Comparison of ENCODE assay signal across 8 mouse cellular contexts in the genomic region with DNA sequence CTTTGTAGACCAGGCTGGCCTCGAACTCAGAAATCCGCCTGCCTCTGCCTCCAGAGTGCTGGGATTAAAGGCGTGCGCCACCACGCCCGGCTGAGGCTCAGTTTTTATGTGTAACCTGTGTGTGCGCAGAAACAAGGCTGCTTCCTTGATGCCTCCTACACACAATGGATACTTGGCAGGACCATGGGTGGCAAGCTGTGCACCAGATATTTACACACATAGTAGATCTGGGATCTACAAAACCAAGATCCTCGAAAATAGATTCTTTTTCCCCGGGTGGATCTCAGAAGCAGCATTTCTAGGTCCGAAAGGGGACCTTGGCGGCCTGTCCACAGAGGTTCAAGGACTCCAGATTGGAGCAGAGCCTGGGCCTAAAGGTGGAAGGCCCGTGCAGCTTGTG. TPM values are rescaled to one million over a fixed set of nuclear protein-coding genes. Genes with fewer than 3 reads are reported as not detected.
DNase-seq lines count a peak whose midpoint lies in the region; ATAC-seq and TF ChIP-seq lines count a peak whose summit lies in the region.

No protein-coding gene starts in this region.

- H3K9me3 ChIP-seq in kidney, embryonic 16.5 days (ENCODE audit: low read length) = no peaks in the 10 kb centered on the region
- H3K9me3 ChIP-seq in hindbrain, embryonic 14.5 days (ENCODE audit: control insufficient read depth, low read length) = no peaks in the 10 kb centered on the region
- no peaks in the 10 kb centered on the region for H3K9me3 ChIP-seq in midbrain, postnatal 0 days (ENCODE audit: low read length)

- H3K4me1 ChIP-seq in kidney, embryonic 16.5 days (ENCODE audit: insufficient read depth, low read length) = peaks cover 30% of the 10 kb centered on the region
- H3K4me1 ChIP-seq in bone marrow macrophage, adult 2 months (ENCODE audit: control insufficient read depth, insufficient read depth, low read length) = peaks cover 33% of the 10 kb centered on the region
- H3K4me1 ChIP-seq in hindbrain, embryonic 14.5 days (replicated peaks; ENCODE audit: control insufficient read depth, insufficient read depth, low read length) = peaks cover 37% of the 10 kb centered on the region
- H3K4me1 ChIP-seq in midbrain, postnatal 0 days (ENCODE audit: insufficient read depth, low read length) = peaks cover 31% of the 10 kb centered on the region

- H3K4me3 ChIP-seq in kidney, embryonic 16.5 days (ENCODE audit: low read length) = peak overlapping the region; percentile 88
- peak overlapping the region; percentile 50 for H3K4me3 ChIP-seq in bone marrow macrophage, adult 2 months (ENCODE audit: insufficient read depth, low read length)
- H3K4me3 ChIP-seq in hindbrain, embryonic 14.5 days (replicated peaks; ENCODE audit: low read length) = peak overlapping the region; percentile 84
- H3K4me3 ChIP-seq in midbrain, postnatal 0 days (ENCODE audit: low read depth, low read length) = peak overlapping the region; percentile 71

- no peak for DNase-seq in kidney, postnatal 10 days
- no peak for DNase-seq in hindbrain, embryonic 14.5 days (ENCODE audit: low spot score)
- no peak for DNase-seq in midbrain, postnatal 0 days (ENCODE audit: low spot score)
- no peak for DNase-seq in c-Kit-positive CD71-positive TER-119-positive erythroid progenitor cells, embryonic 14.5 days (ENCODE audit: low spot score)
- no peak for DNase-seq in spleen, postnatal 4 days (ENCODE audit: low spot score in 2 of 2)
- DNase-seq in kidney, adult 8-10 months = no peak

- no peak for TF ChIP-seq CTCF in bone marrow macrophage, adult 2 months (IDR thresholded peaks at IDR 0.05; ENCODE audit: low read depth, low read length)
- TF ChIP-seq CTCF in midbrain, postnatal 0 days (IDR thresholded peaks at IDR 0.05) = no peak

- H3K36me3 ChIP-seq in kidney, embryonic 16.5 days (ENCODE audit: insufficient read depth, low read length) = no peaks in the 10 kb centered on the region
- no peaks in the 10 kb centered on the region for H3K36me3 ChIP-seq in hindbrain, embryonic 14.5 days (replicated peaks; ENCODE audit: control insufficient read depth, insufficient read depth)
- H3K36me3 ChIP-seq in midbrain, postnatal 0 days (ENCODE audit: insufficient read depth, low read length) = no peaks in the 10 kb centered on the region

- TF ChIP-seq POLR2A in bone marrow macrophage, adult 2 months (IDR thresholded peaks at IDR 0.05; ENCODE audit: borderline replicate concordance, low read depth, low read length) = no peak

- no peaks in the 10 kb centered on the region for H3K27me3 ChIP-seq in kidney, embryonic 16.5 days (ENCODE audit: insufficient read depth, low read length)
- H3K27me3 ChIP-seq in hindbrain, embryonic 14.5 days (ENCODE audit: control insufficient read depth, insufficient read depth, low read length) = 0 out of 2 replicates have a peak, but pooled peaks cover 6% of the 10 kb centered on the region
- peaks cover 3% of the 10 kb centered on the region; the same call in 1 of the 2 replicates for H3K27me3 ChIP-seq in midbrain, postnatal 0 days (ENCODE audit: insufficient read depth, low read length)

- peak overlapping the region; percentile 99 for H3K4me2 ChIP-seq in kidney, embryonic 16.5 days (replicated peaks; ENCODE audit: low read depth, low read length)
- peak overlapping the region; percentile 100 for H3K4me2 ChIP-seq in hindbrain, embryonic 14.5 days (replicated peaks)
- peak overlapping the region; percentile 100 for H3K4me2 ChIP-seq in midbrain, postnatal 0 days (ENCODE audit: low read depth, low read length, poor library complexity, severe bottlenecking)

- peak overlapping the region; percentile 70 for H3K9ac ChIP-seq in kidney, embryonic 16.5 days (replicated peaks; ENCODE audit: low read length)
- H3K9ac ChIP-seq in hindbrain, embryonic 14.5 days = peak overlapping the region; percentile 61
- H3K9ac ChIP-seq in midbrain, postnatal 0 days (replicated peaks; ENCODE audit: low read length, poor library complexity, severe bottlenecking) = peak overlapping the region; percentile 42

- ATAC-seq in kidney, embryonic 16.5 days (ENCODE audit: low FRiP score, low TSS enrichment) = peak; percentile 39; the same call in 1 of the 2 replicates
- no peak for ATAC-seq in hindbrain, embryonic 14.5 days (ENCODE audit: low FRiP score)
- peak; percentile 1 for ATAC-seq in midbrain, postnatal 0 days (ENCODE audit: low FRiP score)

- H3K27ac ChIP-seq in kidney, embryonic 16.5 days (ENCODE audit: low read length) = peak overlapping the region; percentile 75
- no peak overlapping the region for H3K27ac ChIP-seq in bone marrow macrophage, adult 2 months (ENCODE audit: insufficient read depth, low read depth, low read length)
- H3K27ac ChIP-seq in hindbrain, embryonic 14.5 days = peak overlapping the region; percentile 80
- H3K27ac ChIP-seq in midbrain, postnatal 0 days (ENCODE audit: low read depth, low read length) = peak overlapping the region; percentile 76

- WGBS in kidney, embryonic 16.5 days = 48% methylated on average over 12 of the region's 12 CpGs
- 54% methylated on average over 11 of the region's 12 CpGs for WGBS in hindbrain, embryonic 14.5 days
- WGBS in midbrain, postnatal 0 days = 42% methylated on average over 12 of the region's 12 CpGs

RNA-seq across cellular contexts. Expression of gene Tprn, which starts 0.5 kb away (rescaled TPM):
- 12.0 and 12.1 TPM in 2 replicates for polyA plus RNA-seq in kidney, embryonic 16.5 days (2015; fragmentation: Nextera tagmentation; extraction: Ambion mirVana)
- polyA plus RNA-seq in bone marrow macrophage, adult 2 months (2012; ENCODE audit: insufficient read depth, insufficient read length, missing spikeins) = 8.8 and 10.2 TPM in 2 replicates
- polyA plus RNA-seq in hindbrain, embryonic 14.5 days (2014; fragmentation: Nextera tagmentation; extraction: Ambion mirVana) = 13.4 and 14.7 TPM in 2 replicates
- total RNA-seq in midbrain, postnatal 0 days (2014; rRNA removed) = 23.7 and 45.5 TPM in 2 replicates
- polyA plus RNA-seq in midbrain, postnatal 0 days (2015; fragmentation: Nextera tagmentation; extraction: Ambion mirVana) = 17.8 and 18.1 TPM in 2 replicates

RNA-seq across cellular contexts. Expression of gene Tmem203, which starts 6.6 kb away (rescaled TPM):
- 24.8 and 25.6 TPM in 2 replicates for polyA plus RNA-seq in kidney, embryonic 16.5 days (2015; fragmentation: Nextera tagmentation; extraction: Ambion mirVana)
- polyA plus RNA-seq in bone marrow macrophage, adult 2 months (2012; ENCODE audit: insufficient read depth, insufficient read length, missing spikeins) = 18.1 and 20.4 TPM in 2 replicates
- 9.8 and 12.5 TPM in 2 replicates for polyA plus RNA-seq in hindbrain, embryonic 14.5 days (2014; fragmentation: Nextera tagmentation; extraction: Ambion mirVana)
- 34.4 and 47.8 TPM in 2 replicates for total RNA-seq in midbrain, postnatal 0 days (2014; rRNA removed)
- 20.0 and 22.7 TPM in 2 replicates for polyA plus RNA-seq in midbrain, postnatal 0 days (2015; fragmentation: Nextera tagmentation; extraction: Ambion mirVana)

RNA-seq across cellular contexts. Expression of gene Ssna1, which starts 10.4 kb away (rescaled TPM):
- polyA plus RNA-seq in kidney, embryonic 16.5 days (2015; fragmentation: Nextera tagmentation; extraction: Ambion mirVana) = 209 and 211 TPM in 2 replicates
- 55.1 and 59.7 TPM in 2 replicates for polyA plus RNA-seq in bone marrow macrophage, adult 2 months (2012; ENCODE audit: insufficient read depth, insufficient read length, missing spikeins)
- polyA plus RNA-seq in hindbrain, embryonic 14.5 days (2014; fragmentation: Nextera tagmentation; extraction: Ambion mirVana) = 175 and 190 TPM in 2 replicates
- total RNA-seq in midbrain, postnatal 0 days (2014; rRNA removed) = 71.7 and 83.9 TPM in 2 replicates
- 158 and 172 TPM in 2 replicates for polyA plus RNA-seq in midbrain, postnatal 0 days (2015; fragmentation: Nextera tagmentation; extraction: Ambion mirVana)

RNA-seq across cellular contexts. Expression of gene Anapc2, which starts 10.4 kb away (rescaled TPM):
- polyA plus RNA-seq in kidney, embryonic 16.5 days (2015; fragmentation: Nextera tagmentation; extraction: Ambion mirVana) = 146 and 152 TPM in 2 replicates
- 84.0 and 89.6 TPM in 2 replicates for polyA plus RNA-seq in bone marrow macrophage, adult 2 months (2012; ENCODE audit: insufficient read depth, insufficient read length, missing spikeins)
- polyA plus RNA-seq in hindbrain, embryonic 14.5 days (2014; fragmentation: Nextera tagmentation; extraction: Ambion mirVana) = 113 and 114 TPM in 2 replicates
- 35.0 and 39.3 TPM in 2 replicates for total RNA-seq in midbrain, postnatal 0 days (2014; rRNA removed)
- polyA plus RNA-seq in midbrain, postnatal 0 days (2015; fragmentation: Nextera tagmentation; extraction: Ambion mirVana) = 103 and 107 TPM in 2 replicates

RNA-seq across cellular contexts. Expression of gene AL732309.1, which starts 15.2 kb away (rescaled TPM):
- polyA plus RNA-seq in kidney, embryonic 16.5 days (2015; fragmentation: Nextera tagmentation; extraction: Ambion mirVana) = 6.1 and 7.0 TPM in 2 replicates
- 1.3 and 6.1 TPM in 2 replicates for polyA plus RNA-seq in bone marrow macrophage, adult 2 months (2012; ENCODE audit: insufficient read depth, insufficient read length, missing spikeins)
- polyA plus RNA-seq in hindbrain, embryonic 14.5 days (2014; fragmentation: Nextera tagmentation; extraction: Ambion mirVana) = 2.9 and 5.3 TPM in 2 replicates
- 7.3 and 12.3 TPM in 2 replicates for total RNA-seq in midbrain, postnatal 0 days (2014; rRNA removed)
- polyA plus RNA-seq in midbrain, postnatal 0 days (2015; fragmentation: Nextera tagmentation; extraction: Ambion mirVana) = 2.4 and 3.0 TPM in 2 replicates
